Mouse (Mus musculus) bone marrow, adult 2 months (tissue): ENCODE results near the gene Brsk1.

Source experiments
- CTCF ChIP-seq: fragments of 200-500 bp; IDR thresholded peaks from 2 replicates; pipeline ENCODE4 v1.5.1; 2011; ENCODE audit warnings: low read length, control low read depth; ENCODE audit not compliant: control insufficient read depth, insufficient read depth
- POLR2A ChIP-seq: fragments of 200-500 bp; IDR thresholded peaks from 2 replicates; pipeline ENCODE4 v1.6.1; 2011; ENCODE audit warnings: low read depth, mild to moderate bottlenecking, control low read depth, low read length, borderline replicate concordance; ENCODE audit not compliant: control insufficient read depth

- TF ChIP-seq CTCF (no peak), POLR2A (no peak)
Measured at GRCm38 (mm10) chr7:4674114-4674731, 16.2 kb upstream of the Brsk1 start.
